Mouse (Mus musculus) ES-Bruce4 (cell line): ENCODE data around the gene Ppp2r1a.

Source experiments
- CTCF ChIP-seq: IDR thresholded peaks from one replicate; pipeline ENCODE4 v1.8.1; 2011; ENCODE audit warnings: low read depth, low read length
- EP300 ChIP-seq: IDR thresholded peaks from 2 replicates; pipeline ENCODE4 v1.6.1; 2011; ENCODE audit warnings: low read depth, low read length; ENCODE audit not compliant: insufficient read depth
- POLR2A ChIP-seq: IDR thresholded peaks from one replicate; pipeline ENCODE4 v1.8.1; 2011; ENCODE audit warnings: low read length; ENCODE audit not compliant: insufficient read depth

- TF ChIP-seq EP300: no peak
- TF ChIP-seq CTCF: no peak
- no peak for TF ChIP-seq POLR2A
Measured at GRCm38 (mm10) chr17:20946026-20946565, 985 bp downstream of the Ppp2r1a start.
